Mouse (Mus musculus) midbrain, embryonic 12.5 days (tissue): ENCODE measurements around the gene Nudcd3. TPM values are rescaled to one million over a fixed set of nuclear protein-coding genes. Genes with fewer than 3 reads are reported as not detected.

Source experiments
- ATAC-seq: fragments of 200-750 bp; cut with Nextera tagmentation; 2 replicates; pipeline ENCODE4 v1.8.0; 2017; ENCODE audit warnings: low read depth, moderate TSS enrichment, moderate library complexity; ENCODE audit not compliant: low FRiP score
- H3K27ac ChIP-seq: fragments of 300-500 bp; sonication (generic); replicated peaks from 2 replicates; pipeline ENCODE4 v1.5.1; 2016; ENCODE audit warnings: mild to moderate bottlenecking
- H3K27me3 ChIP-seq: fragments of 300-500 bp; sonication (generic); 2 replicates; pipeline ENCODE4 v1.6.1; 2016; ENCODE audit warnings: mild to moderate bottlenecking
- H3K36me3 ChIP-seq: fragments of 300-500 bp; sonication (generic); 2 replicates; pipeline ENCODE4 v1.6.1; 2016
- H3K4me1 ChIP-seq: fragments of 300-500 bp; sonication (generic); 2 replicates; pipeline ENCODE4 v1.6.1; 2016
- H3K4me2 ChIP-seq: fragments of 300-500 bp; sonication (generic); replicated peaks from 2 replicates; pipeline ENCODE4 v1.6.1; 2016; ENCODE audit warnings: mild to moderate bottlenecking, moderate library complexity
- H3K4me3 ChIP-seq: fragments of 300-500 bp; sonication (generic); 2 replicates; pipeline ENCODE4 v1.5.1; 2016; ENCODE audit warnings: mild to moderate bottlenecking
- H3K9ac ChIP-seq: fragments of 300-500 bp; sonication (generic); replicated peaks from 2 replicates; pipeline ENCODE4 v1.6.1; 2016; ENCODE audit warnings: mild to moderate bottlenecking, moderate library complexity
- H3K9me3 ChIP-seq: fragments of 300-500 bp; sonication (generic); 2 replicates; pipeline ENCODE4 v1.6.1; 2016; ENCODE audit warnings: mild to moderate bottlenecking
- WGBS: fragments of 180-500 bp; shearing (Covaris S2); methylation state at CpG from one replicate; pipeline ENCODE4 v1.1.7; 2016; 5-methylcytosine and 5-hydroxymethylcytosine counted together
- polyA plus RNA-seq: library from polyadenylated mRNA; unstranded; fragments of >200 nt; fragmentation: Nextera tagmentation; extraction: Ambion mirVana; gene quantifications from 2 replicates; pipeline ENCODE4 v1.2.1, GENCODE M21; 2016

Nudcd3 gene
- polyA plus RNA-seq, result 55.0 and 55.9 TPM in 2 replicates

- no peaks in the 10 kb centered on the region for H3K9me3 ChIP-seq
- H3K27me3 ChIP-seq, result no peaks in the 10 kb centered on the region
- peak within 1 kb of the TSS; percentile 88 for H3K4me2 ChIP-seq
- WGBS, result under 1% methylated on average over 39 of the region's 39 CpGs
- peaks cover 24% of the 10 kb centered on the region for H3K4me1 ChIP-seq
- no peaks in the 10 kb centered on the region for H3K36me3 ChIP-seq
- ATAC-seq, result peak; percentile 97
- peak within 1 kb of the TSS; percentile 96 for H3K27ac ChIP-seq
- H3K9ac ChIP-seq, result peak within 1 kb of the TSS; percentile 82
- peak within 1 kb of the TSS; percentile 84 for H3K4me3 ChIP-seq
These were observed at the start of gene Nudcd3 for GRCm38 (mm10) chr11:6200087-6200569. TSS of gene Nudcd3 (minus strand) at chr11:6200415.

GRCm38 (mm10) chr11:6244707-6245106 is 44.5 kb upstream of the Nudcd3 start:
- H3K9ac ChIP-seq, result no peak overlapping the region
- no peak overlapping the region for H3K27ac ChIP-seq
- no peaks in the 10 kb centered on the region for H3K27me3 ChIP-seq
- ATAC-seq, result no peak
- no peaks in the 10 kb centered on the region for H3K4me1 ChIP-seq
- no peak overlapping the region for H3K4me2 ChIP-seq
- no peaks in the 10 kb centered on the region for H3K9me3 ChIP-seq
- no peak overlapping the region for H3K4me3 ChIP-seq
- H3K36me3 ChIP-seq, result no peaks in the 10 kb centered on the region
- 56% methylated on average over 16 of the region's 19 CpGs for WGBS

- Histone ChIP-seq H3K27me3 (no peaks in the 10 kb centered on the region), H3K27ac (no peak overlapping the region), H3K4me1 (no peaks in the 10 kb centered on the region), H3K9me3 (peaks cover 11% of the 10 kb centered on the region), H3K4me2 (no peak overlapping the region), H3K36me3 (no peaks in the 10 kb centered on the region), H3K9ac (no peak overlapping the region), H3K4me3 (no peak overlapping the region)
- WGBS, result 83% methylated on average over 4 of the region's 4 CpGs
- ATAC-seq, result no peak
These were observed 32.8 kb upstream of the Nudcd3 start for GRCm38 (mm10) chr11:6233025-6233424.

- H3K9ac ChIP-seq, result no peak within 1 kb of the TSS
- H3K27ac ChIP-seq, result no peak within 1 kb of the TSS
- WGBS, result 89% methylated on average over 7 of the region's 7 CpGs
- H3K9me3 ChIP-seq, result 0 out of 2 replicates have a peak, but pooled peaks cover under 1% of the 10 kb centered on the region
- no peak for ATAC-seq
- no peak within 1 kb of the TSS for H3K4me3 ChIP-seq
- no peaks in the 10 kb centered on the region for H3K4me1 ChIP-seq
- no peak within 1 kb of the TSS for H3K4me2 ChIP-seq
- H3K27me3 ChIP-seq, result 0 out of 2 replicates have a peak, but pooled peaks cover 6% of the 10 kb centered on the region
- no peaks in the 10 kb centered on the region for H3K36me3 ChIP-seq
These were observed 29.8 kb upstream of the Nudcd3 start, which contains the start of gene Npc1l1 for GRCm38 (mm10) chr11:6230012-6230411. TSS of gene Npc1l1 (minus strand) at chr11:6230143.

GRCm38 (mm10) chr11:6224541-6225229 is 24.5 kb upstream of the Nudcd3 start:
- no peak overlapping the region for H3K4me2 ChIP-seq
- H3K9me3 ChIP-seq, result no peaks in the 10 kb centered on the region
- no peak overlapping the region for H3K9ac ChIP-seq
- H3K27ac ChIP-seq, result no peak overlapping the region
- H3K36me3 ChIP-seq, result no peaks in the 10 kb centered on the region
- WGBS, result 83% methylated on average over 14 of the region's 14 CpGs
- H3K4me1 ChIP-seq, result no peaks in the 10 kb centered on the region
- no peak overlapping the region for H3K4me3 ChIP-seq
- no peak for ATAC-seq
- 0 out of 2 replicates have a peak, but pooled peaks cover 6% of the 10 kb centered on the region for H3K27me3 ChIP-seq

- no peak overlapping the region for H3K27ac ChIP-seq
- no peak for ATAC-seq
- H3K4me2 ChIP-seq, result no peak overlapping the region
These were observed 22.0 kb upstream of the Nudcd3 start for GRCm38 (mm10) chr11:6222187-6222586.

GRCm38 (mm10) chr11:6219967-6220366 is 19.8 kb upstream of the Nudcd3 start:
- ATAC-seq, result no peak
- 74% methylated on average over 6 of the region's 6 CpGs for WGBS
- Histone ChIP-seq H3K4me1 (no peaks in the 10 kb centered on the region), H3K9me3 (no peaks in the 10 kb centered on the region), H3K9ac (no peak overlapping the region), H3K4me2 (no peak overlapping the region), H3K4me3 (no peak overlapping the region), H3K27me3 (no peaks in the 10 kb centered on the region), H3K36me3 (no peaks in the 10 kb centered on the region), H3K27ac (no peak overlapping the region)

More at GRCm38 (mm10) chr11:6222187-6222586, 22.0 kb upstream of the Nudcd3 start:
- Histone ChIP-seq H3K36me3 (no peaks in the 10 kb centered on the region), H3K9me3 (no peaks in the 10 kb centered on the region), H3K27me3 (0 out of 2 replicates have a peak, but pooled peaks cover 6% of the 10 kb centered on the region), H3K9ac (no peak overlapping the region), H3K4me1 (no peaks in the 10 kb centered on the region), H3K4me3 (no peak overlapping the region)
- WGBS, result 90% methylated on average over 10 of the region's 10 CpGs

- no peaks in the 10 kb centered on the region for H3K9me3 ChIP-seq
- no peak for ATAC-seq
- WGBS, result 87% methylated on average over 11 of the region's 11 CpGs
- H3K4me3 ChIP-seq, result no peak overlapping the region
- no peaks in the 10 kb centered on the region for H3K4me1 ChIP-seq
- H3K27ac ChIP-seq, result no peak overlapping the region
- no peak overlapping the region for H3K9ac ChIP-seq
- H3K4me2 ChIP-seq, result no peak overlapping the region
- H3K27me3 ChIP-seq, result no peaks in the 10 kb centered on the region
- no peaks in the 10 kb centered on the region for H3K36me3 ChIP-seq
These were observed 18.1 kb upstream of the Nudcd3 start for GRCm38 (mm10) chr11:6218189-6218896.

- no peak overlapping the region for H3K27ac ChIP-seq
- ATAC-seq, result no peak
- H3K9ac ChIP-seq, result no peak overlapping the region
These were observed 16.6 kb upstream of the Nudcd3 start for GRCm38 (mm10) chr11:6216834-6217233.

GRCm38 (mm10) chr11:6208158-6208557 is 7.9 kb upstream of the Nudcd3 start:
- ATAC-seq, result no peak
- Histone ChIP-seq H3K36me3 (no peaks in the 10 kb centered on the region), H3K4me2 (no peak overlapping the region), H3K9ac (no peak overlapping the region), H3K4me1 (no peaks in the 10 kb centered on the region), H3K27ac (no peak overlapping the region), H3K27me3 (no peaks in the 10 kb centered on the region), H3K4me3 (no peak overlapping the region), H3K9me3 (peaks cover 18% of the 10 kb centered on the region)
- 87% methylated on average over 1 of the region's 1 CpGs for WGBS

More at GRCm38 (mm10) chr11:6216834-6217233, 16.6 kb upstream of the Nudcd3 start:
- H3K4me1 ChIP-seq, result no peaks in the 10 kb centered on the region
- H3K27me3 ChIP-seq, result no peaks in the 10 kb centered on the region
- H3K4me3 ChIP-seq, result no peak overlapping the region
- H3K36me3 ChIP-seq, result no peaks in the 10 kb centered on the region
- H3K4me2 ChIP-seq, result no peak overlapping the region
- WGBS, result 74% methylated on average over 3 of the region's 3 CpGs
- no peaks in the 10 kb centered on the region for H3K9me3 ChIP-seq

GRCm38 (mm10) chr11:6207090-6207489 is 6.9 kb upstream of the Nudcd3 start:
- H3K4me3 ChIP-seq, result no peak overlapping the region
- no peaks in the 10 kb centered on the region for H3K36me3 ChIP-seq
- H3K4me1 ChIP-seq, result no peaks in the 10 kb centered on the region
- H3K4me2 ChIP-seq, result no peak overlapping the region
- no peak overlapping the region for H3K27ac ChIP-seq
- 81% methylated on average over 2 of the region's 2 CpGs for WGBS
- ATAC-seq, result no peak
- peaks cover 18% of the 10 kb centered on the region for H3K9me3 ChIP-seq
- no peak overlapping the region for H3K9ac ChIP-seq
- no peaks in the 10 kb centered on the region for H3K27me3 ChIP-seq

- 24% methylated on average over 9 of the region's 9 CpGs for WGBS
- H3K4me3 ChIP-seq, result peak overlapping the region; percentile 84
- peaks cover 24% of the 10 kb centered on the region for H3K4me1 ChIP-seq
- peak overlapping the region; percentile 88 for H3K4me2 ChIP-seq
- H3K36me3 ChIP-seq, result no peaks in the 10 kb centered on the region
- no peak for ATAC-seq
- no peaks in the 10 kb centered on the region for H3K9me3 ChIP-seq
- peak overlapping the region; percentile 82 for H3K9ac ChIP-seq
- H3K27me3 ChIP-seq, result no peaks in the 10 kb centered on the region
- peak overlapping the region; percentile 96 for H3K27ac ChIP-seq
These were observed 355 bp upstream of the Nudcd3 start for GRCm38 (mm10) chr11:6200570-6200969.
